Mouse (Mus musculus): Measurements from ENCODE around the gene Tns2. TPM values are rescaled to one million over a fixed set of nuclear protein-coding genes. Genes with fewer than 3 reads are reported as not detected.

Gene Tns2
- polyA plus RNA-seq (2015; fragmentation: Nextera tagmentation; extraction: Ambion mirVana) = 39.8 and 45.3 TPM in 2 replicates

- under 1% methylated on average over 73 of the region's 82 CpGs for WGBS
- peak within 1 kb of the TSS; percentile 61 for H3K4me3 ChIP-seq
- peak within 1 kb of the TSS; percentile 98 for H3K27ac ChIP-seq
- H3K9me3 ChIP-seq = no peaks in the 10 kb centered on the region
- H3K9ac ChIP-seq = peak within 1 kb of the TSS; percentile 78
- H3K27me3 ChIP-seq = no peaks in the 10 kb centered on the region
- ATAC-seq (ENCODE audit: low FRiP score, low read depth) = peak; percentile 68
- peak within 1 kb of the TSS; percentile 83 for H3K4me2 ChIP-seq (replicated peaks)
- peaks cover 31% of the 10 kb centered on the region for H3K36me3 ChIP-seq
- peaks cover 77% of the 10 kb centered on the region for H3K4me1 ChIP-seq
Observed at GRCm38 (mm10) chr15:102100161-102100981, at the start of gene Tns2. Gene Tns2 (plus strand): TSS chr15:102100413.

- peak overlapping the region; percentile 71 for H3K9ac ChIP-seq
- peak; percentile 83 for ATAC-seq (ENCODE audit: low FRiP score, low read depth)
- peak overlapping the region; percentile 50 for H3K4me3 ChIP-seq
- H3K36me3 ChIP-seq = no peaks in the 10 kb centered on the region
- H3K27ac ChIP-seq = peak overlapping the region; percentile 63
- H3K4me1 ChIP-seq = 0 out of 2 replicates have a peak, but pooled peaks cover 5% of the 10 kb centered on the region
- H3K27me3 ChIP-seq = no peaks in the 10 kb centered on the region
- under 1% methylated on average over 24 of the region's 33 CpGs for WGBS
- no peaks in the 10 kb centered on the region for H3K9me3 ChIP-seq
- peak overlapping the region; percentile 81 for H3K4me2 ChIP-seq (replicated peaks)
Observed at GRCm38 (mm10) chr15:102051920-102052683, 48.1 kb upstream of the Tns2 start.

GRCm38 (mm10) chr15:102056495-102057174, 43.6 kb upstream of the Tns2 start:
- Histone ChIP-seq H3K9me3 (no peaks in the 10 kb centered on the region), H3K27ac (no peak overlapping the region), H3K36me3 (no peaks in the 10 kb centered on the region), H3K4me2 (replicated peaks) (no peak overlapping the region), H3K4me1 (0 out of 2 replicates have a peak, but pooled peaks cover 5% of the 10 kb centered on the region), H3K4me3 (no peak overlapping the region), H3K27me3 (no peaks in the 10 kb centered on the region), H3K9ac (no peak overlapping the region)
- WGBS = 89% methylated on average over 15 of the region's 15 CpGs
- no peak for ATAC-seq (ENCODE audit: low FRiP score, low read depth)

DNA sequence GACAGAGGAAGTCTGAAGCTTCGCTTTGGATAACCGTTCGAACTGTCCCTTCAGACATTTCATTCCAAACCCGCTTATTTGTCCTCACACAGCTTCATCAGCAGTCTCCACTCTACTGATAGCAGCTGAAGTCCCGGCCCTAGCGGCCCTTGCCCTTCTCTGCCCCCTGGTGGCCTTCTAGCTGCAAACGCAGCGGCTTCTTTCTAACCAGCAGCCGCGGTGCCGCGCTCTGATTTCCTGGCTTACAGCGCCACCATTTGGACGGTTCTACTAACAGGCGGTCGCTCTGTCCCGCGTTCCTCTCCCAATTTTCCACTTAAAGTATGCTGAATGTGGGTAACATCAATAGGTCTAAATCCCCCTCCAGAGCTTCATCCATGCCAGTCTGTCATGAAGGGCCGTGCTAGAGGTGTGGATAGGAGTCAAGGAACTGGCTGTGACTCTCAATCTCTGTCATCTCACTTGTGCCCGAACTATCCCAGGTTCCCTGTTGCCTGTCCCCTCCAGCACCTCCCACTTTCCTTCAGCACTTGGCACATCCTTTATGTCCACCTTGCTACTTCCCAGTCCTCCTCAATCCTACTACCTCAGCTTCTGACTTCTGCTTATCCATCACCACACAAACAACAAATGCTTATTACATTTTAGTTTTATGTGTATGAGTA, 34.4 kb upstream of the Tns2 start:
- H3K9ac ChIP-seq = no peak overlapping the region
- peaks cover 19% of the 10 kb centered on the region; the same call in 1 of the 2 replicates for H3K27me3 ChIP-seq
- no peak overlapping the region for H3K4me2 ChIP-seq (replicated peaks)
- whole genome bisulfite sequencing = 6% methylated on average over 20 of the region's 20 CpGs
- H3K27ac ChIP-seq = no peak overlapping the region
- H3K4me1 ChIP-seq = no peaks in the 10 kb centered on the region
- no peaks in the 10 kb centered on the region for H3K9me3 ChIP-seq
- H3K4me3 ChIP-seq = no peak overlapping the region
- ATAC-seq (ENCODE audit: low FRiP score, low read depth) = peak; percentile 90
- H3K36me3 ChIP-seq = no peaks in the 10 kb centered on the region

GRCm38 (mm10) chr15:102070476-102071467, 29.4 kb upstream of the Tns2 start:
- no peak for ATAC-seq (ENCODE audit: low FRiP score, low read depth)
- 72% methylated on average over 13 of the region's 13 CpGs for WGBS
- no peak overlapping the region for H3K4me2 ChIP-seq (replicated peaks)

GRCm38 (mm10) chr15:102072963-102073558, 27.2 kb upstream of the Tns2 start:
- ATAC-seq (ENCODE audit: low FRiP score, low read depth) = peak; percentile 24
- Histone ChIP-seq H3K9me3 (no peaks in the 10 kb centered on the region), H3K4me2 (replicated peaks) (peak overlapping the region; percentile 54), H3K27ac (no peak overlapping the region), H3K27me3 (no peaks in the 10 kb centered on the region), H3K4me3 (peak overlapping the region; percentile 93), H3K36me3 (0 out of 2 replicates have a peak, but pooled peaks cover 3% of the 10 kb centered on the region), H3K4me1 (peaks cover 20% of the 10 kb centered on the region), H3K9ac (no peak overlapping the region)
- WGBS = 14% methylated on average over 6 of the region's 6 CpGs

More at GRCm38 (mm10) chr15:102070476-102071467, 29.4 kb upstream of the Tns2 start:
- H3K4me3 ChIP-seq = no peak overlapping the region
- H3K9me3 ChIP-seq = no peaks in the 10 kb centered on the region
- H3K9ac ChIP-seq = no peak overlapping the region
- H3K27me3 ChIP-seq = peaks cover 19% of the 10 kb centered on the region; the same call in 1 of the 2 replicates
- H3K27ac ChIP-seq = no peak overlapping the region
- no peaks in the 10 kb centered on the region for H3K36me3 ChIP-seq
- H3K4me1 ChIP-seq = peaks cover 15% of the 10 kb centered on the region

GRCm38 (mm10) chr15:102073559-102074069, 26.6 kb upstream of the Tns2 start, which contains the start of gene Eif4b:
Gene Eif4b (plus strand): TSS chr15:102073773.
- Histone ChIP-seq H3K27ac (peak within 1 kb of the TSS; percentile 95), H3K4me1 (peaks cover 20% of the 10 kb centered on the region), H3K36me3 (0 out of 2 replicates have a peak, but pooled peaks cover 3% of the 10 kb centered on the region), H3K9me3 (no peaks in the 10 kb centered on the region), H3K9ac (peak within 1 kb of the TSS; percentile 97), H3K4me2 (replicated peaks) (peak within 1 kb of the TSS; percentile 88), H3K4me3 (peak within 1 kb of the TSS; percentile 93), H3K27me3 (no peaks in the 10 kb centered on the region)
- WGBS = under 1% methylated on average over 58 of the region's 58 CpGs
- peak; percentile 93 for ATAC-seq (ENCODE audit: low FRiP score, low read depth)

DNA sequence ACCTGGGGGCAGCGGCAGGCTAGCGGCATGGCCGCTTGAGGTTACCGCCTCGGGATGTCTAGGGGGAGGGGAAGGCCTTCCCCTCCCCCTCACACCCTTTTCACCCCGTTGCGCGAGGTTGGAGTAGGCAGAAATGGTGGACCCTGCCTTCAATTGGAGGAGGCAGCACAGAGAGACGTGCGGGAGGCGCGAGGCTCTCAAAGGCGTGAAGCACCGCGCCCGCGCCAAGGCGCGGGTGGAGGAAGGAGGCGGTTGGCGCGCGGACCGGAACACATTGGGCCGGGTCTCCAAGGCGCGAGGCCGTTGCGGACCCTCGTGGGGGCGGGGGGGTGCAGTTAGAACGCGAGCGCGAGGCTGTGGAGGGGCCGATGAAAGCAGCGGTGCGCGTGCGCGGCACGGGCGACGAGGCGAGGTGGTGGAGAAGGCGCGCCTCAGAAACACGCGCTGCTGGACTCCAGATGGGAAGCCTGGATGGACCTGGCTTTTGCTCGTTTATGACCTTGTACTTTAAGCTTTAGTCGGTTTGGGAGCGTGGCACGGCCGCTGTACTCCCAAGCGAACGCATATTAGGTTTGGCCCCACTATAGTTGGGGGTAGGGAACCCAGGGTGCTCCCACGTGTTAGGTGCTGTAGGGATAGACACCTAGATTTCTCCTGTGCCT, 26.0 kb upstream of the Tns2 start:
- Histone ChIP-seq H3K27me3 (no peaks in the 10 kb centered on the region), H3K4me1 (peaks cover 20% of the 10 kb centered on the region), H3K27ac (peak overlapping the region; percentile 95), H3K4me3 (peak overlapping the region; percentile 93), H3K9ac (peak overlapping the region; percentile 97), H3K9me3 (no peaks in the 10 kb centered on the region), H3K4me2 (replicated peaks) (peak overlapping the region; percentile 88), H3K36me3 (0 out of 2 replicates have a peak, but pooled peaks cover 3% of the 10 kb centered on the region)
- peak; percentile 50 for ATAC-seq (ENCODE audit: low FRiP score, low read depth)
- WGBS = under 1% methylated on average over 57 of the region's 57 CpGs

DNA sequence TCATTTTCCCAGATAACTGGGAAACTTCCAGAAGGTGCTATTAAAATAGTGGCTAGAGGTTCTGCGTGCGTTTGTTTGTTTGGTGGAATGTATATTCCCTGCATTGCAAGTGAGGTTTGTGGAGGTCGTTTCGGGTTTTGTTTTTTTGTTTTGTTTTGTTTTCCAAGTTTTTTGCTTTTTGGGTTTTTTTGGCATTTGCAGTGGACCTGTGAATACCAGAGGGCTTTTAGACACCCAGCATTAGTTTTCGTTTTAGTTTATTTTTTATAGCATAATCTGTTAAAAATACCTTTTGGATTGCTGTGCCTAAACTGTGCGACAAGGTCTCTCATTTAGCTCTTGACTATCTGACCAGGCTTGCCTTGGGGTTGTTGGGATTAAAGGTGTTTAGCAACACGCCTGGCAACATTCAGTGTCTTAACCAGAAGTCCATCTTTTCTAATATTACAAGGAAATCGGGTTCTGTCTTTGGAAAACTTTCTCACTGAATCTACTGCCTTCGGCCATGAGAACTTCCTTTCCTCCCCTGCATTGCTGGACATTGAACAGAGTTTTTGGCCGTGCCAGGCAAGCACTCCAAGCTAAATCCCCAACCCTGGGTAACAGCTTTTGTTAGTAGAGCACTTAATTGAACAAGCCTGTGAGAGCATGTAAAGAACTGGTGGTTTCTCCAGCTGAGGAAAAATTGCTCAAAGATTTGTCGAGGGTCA, 25.2 kb upstream of the Tns2 start:
- Histone ChIP-seq H3K36me3 (0 out of 2 replicates have a peak, but pooled peaks cover 3% of the 10 kb centered on the region), H3K9me3 (no peaks in the 10 kb centered on the region), H3K4me2 (replicated peaks) (peak overlapping the region; percentile 88), H3K27me3 (no peaks in the 10 kb centered on the region), H3K27ac (no peak overlapping the region), H3K4me3 (peak overlapping the region; percentile 93), H3K9ac (peak overlapping the region; percentile 97), H3K4me1 (peaks cover 20% of the 10 kb centered on the region)
- ATAC-seq (ENCODE audit: low FRiP score, low read depth) = no peak
- WGBS = 9% methylated on average over 11 of the region's 11 CpGs

Measured in limb, embryonic 13.5 days (tissue).